Mouse (Mus musculus): Measurements from ENCODE around the gene Ttf1. TPM values are rescaled to one million over a fixed set of nuclear protein-coding genes. Genes with fewer than 3 reads are reported as not detected.

Gene Ttf1
- total and polyA plus RNA-seq, 3 experiments, result 13.5 to 15.6 TPM; not detected in 1

- H3K27me3 ChIP-seq (ENCODE audit: control insufficient read depth in 1 of 2, insufficient read depth in 2 of 2, low read length in 2 of 2), result no peaks in the 10 kb centered on the region; a peak in 2 of 4 replicates
- TF ChIP-seq GABPA (IDR thresholded peaks at IDR 0.05; ENCODE audit: low read depth, low read length) (no peak), E2F4 (IDR thresholded peaks at IDR 0.05; ENCODE audit: borderline replicate concordance, low read depth, low read length) (no peak), HCFC1 (IDR thresholded peaks at IDR 0.05; ENCODE audit: low read depth, low read length) (no peak), CTCF (IDR thresholded peaks at IDR 0.05 in 2 of 3, conservative IDR thresholded peaks at IDR 0.05 in 1 of 3; ENCODE audit: control insufficient read depth in 1 of 3, insufficient read depth in 1 of 3, low read depth in 2 of 3, low read length in 3 of 3, poor library complexity in 1 of 3, severe bottlenecking in 1 of 3) (no peak), MYC (IDR thresholded peaks at IDR 0.05; ENCODE audit: low read depth, low read length) (no peak), GATA1 (IDR thresholded peaks at IDR 0.05; ENCODE audit: low read depth, low read length) (no peak), NELFE (IDR thresholded peaks at IDR 0.05; ENCODE audit: low read depth, low read length) (no peak), MAX (IDR thresholded peaks at IDR 0.05; ENCODE audit: low read length) (no peak), POLR2AphosphoS2 (IDR thresholded peaks at IDR 0.05; ENCODE audit: low read length) (no peak), USF1 (IDR thresholded peaks at IDR 0.05; ENCODE audit: low read depth, low read length) (no peak), TCF12 (IDR thresholded peaks at IDR 0.05; ENCODE audit: low read depth, low read length) (no peak), MYB (IDR thresholded peaks at IDR 0.05; ENCODE audit: low read depth, low read length) (no peak), KAT2A (conservative IDR thresholded peaks at IDR 0.05; ENCODE audit: low read depth, low read length) (no peak), USF2 (IDR thresholded peaks at IDR 0.05; ENCODE audit: borderline replicate concordance in 1 of 2, insufficient read depth in 1 of 2, low read depth in 1 of 2, low read length in 2 of 2) (no peak), EP300 (IDR thresholded peaks at IDR 0.05; ENCODE audit: low read depth in 1 of 2, low read length in 2 of 2) (no peak)
- H3K79me2 ChIP-seq (ENCODE audit: control insufficient read depth, insufficient read depth, low read length, poor library complexity), result no peaks in the 10 kb centered on the region
- H3K4me3 ChIP-seq (ENCODE audit: control insufficient read depth in 1 of 2, insufficient read depth in 1 of 2, low read depth in 2 of 2, low read length in 2 of 2), result no peak overlapping the region
- H3K27ac ChIP-seq (ENCODE audit: control insufficient read depth, low read depth, low read length), result no peak overlapping the region
- H3K9ac ChIP-seq (ENCODE audit: control insufficient read depth, low read depth, low read length, poor library complexity, severe bottlenecking), result no peak overlapping the region
- no peaks in the 10 kb centered on the region for H3K4me1 ChIP-seq (ENCODE audit: control insufficient read depth in 1 of 2, insufficient read depth in 2 of 2, low read length in 2 of 2)
- DNase-seq (ENCODE audit: low read depth, low spot score), result no peak
- no peaks in the 10 kb centered on the region for H3K36me3 ChIP-seq (ENCODE audit: control insufficient read depth in 1 of 2, insufficient read depth in 2 of 2, low read length in 2 of 2)
- H3K9me3 ChIP-seq (replicated peaks; ENCODE audit: insufficient read depth, low read length), result no peaks in the 10 kb centered on the region
These were observed 20.3 kb upstream of the Ttf1 start for GRCm38 (mm10) chr2:29039741-29040140.

GRCm38 (mm10) chr2:29040594-29041476 lies 19.2 kb upstream of the Ttf1 start:
- Histone ChIP-seq H3K27me3 (ENCODE audit: control insufficient read depth in 1 of 2, insufficient read depth in 2 of 2, low read length in 2 of 2) (no peaks in the 10 kb centered on the region; a peak in 2 of 4 replicates), H3K9me3 (replicated peaks; ENCODE audit: insufficient read depth, low read length) (no peaks in the 10 kb centered on the region), H3K79me2 (ENCODE audit: control insufficient read depth, insufficient read depth, low read length, poor library complexity) (no peaks in the 10 kb centered on the region), H3K9ac (ENCODE audit: control insufficient read depth, low read depth, low read length, poor library complexity, severe bottlenecking) (no peak overlapping the region), H3K27ac (ENCODE audit: control insufficient read depth, low read depth, low read length) (no peak overlapping the region), H3K4me3 (ENCODE audit: control insufficient read depth in 1 of 2, insufficient read depth in 1 of 2, low read depth in 2 of 2, low read length in 2 of 2) (no peak overlapping the region), H3K36me3 (ENCODE audit: control insufficient read depth in 1 of 2, insufficient read depth in 2 of 2, low read length in 2 of 2) (no peaks in the 10 kb centered on the region), H3K4me1 (ENCODE audit: control insufficient read depth in 1 of 2, insufficient read depth in 2 of 2, low read length in 2 of 2) (no peaks in the 10 kb centered on the region)
- DNase-seq (ENCODE audit: low read depth, low spot score), result no peak
- TF ChIP-seq SIN3A (IDR thresholded peaks at IDR 0.05; ENCODE audit: low read length), result no peak
- no peak for TF ChIP-seq GABPA (IDR thresholded peaks at IDR 0.05; ENCODE audit: low read depth, low read length)
- no peak for TF ChIP-seq HCFC1 (IDR thresholded peaks at IDR 0.05; ENCODE audit: low read depth, low read length)
- TF ChIP-seq ZC3H11A (IDR thresholded peaks at IDR 0.05; ENCODE audit: low read depth, low read length), result no peak
- TF ChIP-seq UBTF (IDR thresholded peaks at IDR 0.05; ENCODE audit: borderline replicate concordance, insufficient read depth, low read depth, low read length), result no peak
- no peak for TF ChIP-seq TAL1 (IDR thresholded peaks at IDR 0.05; ENCODE audit: low read length)
- no peak for TF ChIP-seq RAD21 (IDR thresholded peaks at IDR 0.05; ENCODE audit: low read depth, low read length)
- TF ChIP-seq NRF1 (IDR thresholded peaks at IDR 0.05; ENCODE audit: insufficient read depth, low read depth, low read length, poor library complexity, severe bottlenecking), result no peak
- no peak for TF ChIP-seq TCF12 (IDR thresholded peaks at IDR 0.05; ENCODE audit: low read depth, low read length)
- no peak for TF ChIP-seq MEF2A (IDR thresholded peaks at IDR 0.05; ENCODE audit: extremely low read depth, insufficient replicate concordance, low read depth, low read length, poor library complexity, severe bottlenecking)
- no peak for TF ChIP-seq ZMIZ1 (IDR thresholded peaks at IDR 0.05; ENCODE audit: low read depth, low read length)
- TF ChIP-seq GATA1 (IDR thresholded peaks at IDR 0.05; ENCODE audit: low read depth, low read length), result no peak

All from MEL (cell line).